Mouse (Mus musculus) left cerebral cortex, postnatal 36 days (tissue): ENCODE measurements at regions not wholly inside any gene's neighbourhood (a gene's known extent, or its start where the extent isn't known, plus 50 kb on each side); places are given as distances from the start of the nearest gene placed in this dataset.
"Not testable (repeated sequence)": the region's sequence is repeated elsewhere in the genome, so short reads cannot be mapped to it uniquely, and the experiment has no call there.

Source experiments
- DNase-seq, 2 experiments: peaks; one replicate each; pipeline ENCODE4 v3.0.0; 2021 to 2022; ENCODE audit warnings: low spot score in 2 of 2, mixed read lengths in 1 of 2
- intact Hi-C: fragments of 180-260 bp; cut with DNase I; formaldehyde crosslinking; loops from one replicate; pipeline ENCODE4 v1.15.1; 2025

DNA sequence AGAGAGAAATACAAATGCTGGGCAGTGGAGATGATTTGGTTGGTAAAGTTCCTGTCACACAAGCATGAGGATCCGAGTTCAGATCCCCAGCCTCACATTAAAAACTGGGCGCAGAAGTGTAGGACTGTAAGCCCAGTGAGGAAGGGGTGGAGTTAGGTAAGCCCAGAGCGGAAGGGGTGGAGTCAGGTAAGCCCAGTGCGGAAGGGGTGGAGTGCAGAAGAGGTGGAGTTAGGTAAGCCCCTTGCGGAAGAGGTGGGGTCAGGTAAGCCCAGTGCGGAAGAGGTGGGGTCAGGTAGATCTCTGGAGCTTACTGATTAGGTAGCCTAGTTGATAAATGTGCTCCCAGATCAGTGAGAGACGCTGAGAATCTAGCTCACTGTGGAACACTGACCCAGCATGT lies 97.4 kb upstream of the Klf13 start:
- intact Hi-C loops, result no loop called here
- DNase-seq, result no peak

GRCm38 (mm10) chr7:64035025-64035606 lies 96.4 kb upstream of the Klf13 start:
- DNase-seq, result no peak
- intact Hi-C loops, result no loop called here

- no peak for DNase-seq
- intact Hi-C loops, result no loop called here
Measured at GRCm38 (mm10) chr7:64034493-64034892, 95.8 kb upstream of the Klf13 start.

DNA sequence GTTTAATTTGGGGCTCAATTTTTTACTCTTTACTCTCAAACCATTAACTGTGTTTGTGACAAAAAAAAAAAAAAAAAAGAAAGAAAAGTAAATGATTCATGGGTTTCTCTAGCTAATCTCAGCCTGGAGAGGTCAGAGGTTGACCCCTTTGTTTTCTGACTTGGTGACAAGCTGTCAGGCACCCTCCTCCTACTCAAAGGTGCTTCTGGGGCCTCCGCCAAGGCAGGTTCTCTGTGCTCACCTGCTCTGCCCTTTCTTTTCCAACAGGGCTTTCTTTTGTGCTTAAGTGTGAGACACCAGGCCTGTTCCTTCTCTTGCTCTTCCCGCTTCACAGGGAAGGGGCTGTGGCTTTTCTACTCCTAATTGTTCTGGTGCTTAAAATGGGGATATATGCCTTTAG lies 94.7 kb upstream of the Klf13 start:
- intact Hi-C loops, result loop anchor here (2.0 kb wide), 1 partner anchor 95 kb away; the partner anchor contains the start of gene Klf13
- DNase-seq, result no peak

GRCm38 (mm10) chr7:64032921-64033354 lies 94.2 kb upstream of the Klf13 start:
- DNase-seq, result peak; percentile 89
- intact Hi-C loops, result loop anchor here (2.0 kb wide), 1 partner anchor 94 kb away; the partner anchor contains the start of gene Klf13

DNA sequence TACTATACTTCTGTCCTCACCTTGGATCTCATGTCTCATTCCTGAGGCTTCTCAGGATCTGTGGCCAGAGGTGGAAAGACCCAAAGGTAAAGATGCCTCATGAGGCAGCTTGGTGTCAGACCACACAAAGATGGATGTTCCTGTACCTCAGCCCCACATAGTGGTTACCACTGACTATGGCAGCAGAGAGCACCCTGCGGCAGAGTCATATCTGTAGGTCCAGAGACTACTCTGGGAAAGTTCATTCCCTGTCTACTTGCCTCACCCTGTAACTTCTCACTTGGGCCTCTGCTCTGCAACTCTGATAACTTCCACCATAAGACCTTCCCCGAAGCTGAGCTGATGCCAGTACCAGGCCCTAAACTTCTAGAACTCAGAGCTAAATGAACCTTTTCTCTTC lies 91.9 kb upstream of the Klf13 start:
- intact Hi-C loops, result no loop called here
- no peak for DNase-seq

DNA sequence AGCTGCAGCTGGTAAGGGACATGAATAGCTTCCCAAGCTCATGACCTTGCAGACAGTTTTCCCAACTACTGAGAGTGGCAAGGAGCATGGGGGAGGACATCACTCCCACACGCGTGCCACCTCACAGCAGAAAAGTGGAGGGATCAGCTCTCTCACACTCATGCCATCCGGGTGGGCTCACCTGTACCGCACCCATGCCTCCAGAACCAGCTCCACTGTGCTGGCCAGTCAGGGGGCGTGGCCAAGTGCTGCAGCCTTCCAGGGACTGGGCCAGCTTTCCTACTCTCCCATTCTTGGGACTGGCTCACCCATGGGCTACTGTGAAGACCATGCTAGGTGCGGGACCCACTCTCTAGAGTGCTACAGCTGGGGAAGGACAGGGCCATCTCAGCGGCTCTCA lies 88.4 kb upstream of the Klf13 start:
- DNase-seq, result no peak
- intact Hi-C loops, result no loop called here

- no peak for DNase-seq
- intact Hi-C loops, result no loop called here
Measured at GRCm38 (mm10) chr7:64025155-64025554, 86.4 kb upstream of the Klf13 start.

- peak; percentile 52 to 66 for DNase-seq
- intact Hi-C loops, result no loop called here
Measured at GRCm38 (mm10) chr7:64024253-64024652, 85.5 kb upstream of the Klf13 start.

GRCm38 (mm10) chr7:64022711-64023468 lies 84.2 kb upstream of the Klf13 start:
- intact Hi-C loops, result no loop called here
- no peak for DNase-seq

- intact Hi-C loops, result no loop called here
- peak; percentile 47 to 53 for DNase-seq
Measured at GRCm38 (mm10) chr7:64021241-64022108, 82.8 kb upstream of the Klf13 start.

GRCm38 (mm10) chr7:64018107-64018506 lies 79.4 kb upstream of the Klf13 start:
- intact Hi-C loops, result no loop called here

DNA sequence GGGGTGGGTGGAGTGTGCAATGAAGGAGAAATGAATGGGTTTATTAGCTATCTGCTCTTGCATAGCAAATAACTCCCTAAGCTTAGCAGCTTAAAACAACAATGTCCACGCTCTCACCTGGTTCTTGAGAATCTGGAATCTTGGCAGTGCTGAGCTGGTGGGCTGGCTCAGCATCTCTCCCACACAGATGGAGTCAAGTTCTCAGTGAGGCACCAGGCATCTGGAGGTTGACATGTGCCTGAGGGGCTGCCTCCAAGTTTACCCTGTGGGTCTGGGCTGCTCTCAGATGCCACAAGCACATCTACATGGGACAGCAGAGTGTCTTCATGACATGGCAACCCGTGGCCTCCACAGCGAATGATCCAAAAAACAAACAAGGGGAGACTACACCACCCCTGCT lies 78.2 kb upstream of the Klf13 start:
- intact Hi-C loops, result no loop called here
- peak; percentile 27 to 38 for DNase-seq

More at GRCm38 (mm10) chr7:64018107-64018506, 79.4 kb upstream of the Klf13 start:
- no peak for DNase-seq

DNA sequence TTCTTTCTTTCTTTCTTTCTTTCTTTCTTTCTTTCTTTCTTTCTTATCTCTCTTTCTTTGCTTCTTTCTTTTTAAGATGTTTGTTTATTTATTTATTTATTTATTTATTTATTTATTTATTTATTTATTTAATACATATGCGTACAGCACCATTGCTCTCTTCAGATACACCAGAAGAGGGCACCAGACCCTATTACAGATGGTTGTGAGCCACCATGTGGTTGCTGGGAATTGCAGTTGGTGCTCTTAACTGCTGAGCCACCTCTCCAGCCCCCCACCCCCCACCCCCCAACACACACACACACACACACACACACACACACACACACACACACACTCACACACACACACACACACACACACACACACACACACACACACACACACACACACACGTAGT lies 76.4 kb upstream of the Klf13 start:
- intact Hi-C loops, DNase-seq: not testable (repeated sequence)

- intact Hi-C loops, result no loop called here
- DNase-seq, result no peak
Measured at GRCm38 (mm10) chr7:64014227-64014626, 75.5 kb upstream of the Klf13 start.

GRCm38 (mm10) chr7:64013023-64013547 lies 74.4 kb upstream of the Klf13 start:
- intact Hi-C loops, result no loop called here
- no peak for DNase-seq

- no peak for DNase-seq
- intact Hi-C loops, result no loop called here
Measured at GRCm38 (mm10) chr7:64012268-64012601, 73.5 kb upstream of the Klf13 start.

DNA sequence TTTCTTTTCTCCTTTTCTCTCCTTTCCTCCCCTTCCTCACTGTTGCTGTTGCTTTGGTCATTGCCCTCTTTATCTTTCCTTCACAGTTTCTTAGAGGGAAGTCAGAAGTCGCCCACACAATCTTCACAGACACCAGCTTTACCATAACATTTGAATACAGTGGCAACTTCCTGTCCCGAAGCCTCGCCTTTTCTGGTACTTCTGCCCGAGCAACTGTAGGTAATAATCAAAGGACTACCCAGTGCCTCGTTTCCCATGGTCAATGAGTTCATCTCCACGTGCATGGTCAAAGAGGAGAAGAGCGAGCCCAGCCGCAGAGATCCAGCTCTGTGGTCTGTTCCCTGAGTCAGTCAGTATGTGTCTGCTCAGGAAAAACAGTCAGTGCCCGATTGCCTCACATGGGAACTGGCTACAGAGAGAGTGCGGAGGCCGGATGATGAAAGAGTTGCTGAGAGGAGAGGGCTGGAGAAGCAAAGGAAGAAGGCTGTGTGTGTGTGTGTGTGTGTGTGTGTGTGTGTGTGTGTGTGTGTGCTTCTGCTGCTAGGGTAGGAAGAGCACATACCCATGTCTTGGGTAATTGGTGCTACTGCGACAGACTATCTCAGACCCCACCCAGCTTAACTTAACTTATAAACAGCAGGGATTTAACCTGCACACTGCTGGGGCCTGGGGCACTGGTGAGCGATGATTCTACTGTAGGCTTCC lies 73.0 kb upstream of the Klf13 start:
- intact Hi-C loops, result no loop called here
- DNase-seq, result peak in 1 of 2 experiments; percentile 12

DNA sequence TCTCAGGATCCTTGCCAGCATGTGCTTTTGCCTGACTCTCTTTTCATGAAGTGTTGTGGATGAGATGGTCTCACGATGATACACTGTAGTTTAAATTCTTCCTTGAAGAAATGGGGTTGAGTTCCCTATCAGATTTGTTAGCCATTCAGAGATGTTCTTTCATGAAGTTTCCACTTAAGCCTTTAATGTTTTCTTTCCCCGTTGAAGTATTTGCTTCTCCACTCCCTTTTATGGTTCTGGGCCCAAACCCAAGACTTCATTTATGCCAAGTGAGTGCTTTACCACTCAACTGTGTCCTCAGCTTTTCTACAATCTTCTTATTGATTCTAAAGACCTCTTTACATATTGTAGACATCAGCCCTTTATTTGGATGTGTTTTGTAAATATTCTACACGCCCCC lies 71.9 kb upstream of the Klf13 start:
- intact Hi-C loops, result no loop called here

GRCm38 (mm10) chr7:64007766-64008165 lies 69.1 kb upstream of the Klf13 start:
- intact Hi-C loops, result no loop called here
- DNase-seq, result no peak

More for the DNA sequence above, 71.9 kb upstream of the Klf13 start:
- DNase-seq, result no peak
